Mouse (Mus musculus): ENCODE data around the gene Tbrg1.

Gene Tbrg1

DNA sequence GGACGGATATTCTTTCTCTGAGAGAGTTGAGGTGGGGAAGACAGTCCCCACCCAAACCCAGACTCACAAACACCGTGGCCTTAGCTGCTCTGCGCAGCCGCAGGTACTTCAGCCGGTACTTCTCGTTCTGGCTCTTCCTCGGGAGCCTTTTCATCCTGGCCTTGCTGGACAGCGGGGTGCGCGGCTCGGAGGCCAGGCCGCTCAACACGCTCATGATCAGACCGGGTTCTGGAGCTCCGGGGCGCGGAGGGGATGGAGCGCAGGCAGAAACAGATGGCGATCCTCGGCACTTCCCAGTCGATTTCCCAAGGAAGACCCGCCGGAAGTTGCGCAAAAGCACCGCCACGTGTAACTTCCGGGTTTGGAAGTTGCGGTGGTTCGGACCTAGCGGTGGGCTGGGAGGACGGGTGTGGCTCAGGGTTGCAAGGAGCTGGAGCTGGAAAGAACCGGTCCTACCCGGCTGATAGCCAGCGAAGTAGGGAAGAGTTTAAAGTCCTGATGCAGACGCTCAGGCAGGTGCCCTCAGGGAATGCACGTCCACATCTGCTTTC, at the start of gene Tbrg1:
Gene Tbrg1, minus strand, starts transcription at position 382 of the 551 bp plus-strand sequence.
- DNase-seq (ENCODE audit: low read depth, low spot score): peak; percentile 72

DNA sequence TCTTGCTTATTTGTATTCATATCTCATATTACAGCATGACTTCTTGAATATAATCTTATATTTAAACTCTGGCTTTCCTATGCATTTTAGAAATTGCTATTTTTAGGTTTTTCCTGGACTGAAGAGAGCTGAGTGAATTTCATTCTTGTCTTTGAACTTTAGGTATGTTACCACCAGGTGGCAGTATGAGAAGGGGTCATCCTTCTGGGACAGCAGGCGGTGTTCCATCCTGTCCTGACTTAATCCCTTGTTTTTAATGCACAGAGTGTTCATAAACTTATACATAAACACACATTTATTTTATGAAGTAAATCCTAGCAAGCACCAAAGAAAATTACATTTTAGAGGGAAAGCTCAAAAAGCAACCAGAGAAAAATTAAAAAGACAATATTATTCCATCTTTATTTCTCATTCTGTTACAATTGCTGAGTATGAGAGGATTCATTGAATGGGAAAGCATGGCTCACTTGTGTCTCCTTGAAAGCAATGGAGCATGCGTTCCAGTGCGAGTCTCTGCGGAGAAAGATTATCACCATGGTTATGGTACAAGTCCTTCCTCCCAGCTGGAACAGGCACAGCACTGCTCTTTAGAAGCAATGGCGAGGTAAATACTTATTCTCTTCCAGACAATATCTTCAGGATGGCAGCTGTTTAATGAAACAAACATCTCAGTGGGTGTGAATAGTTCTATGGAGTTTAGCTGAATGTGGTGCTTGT, 33.0 kb upstream of the Tbrg1 start:
- DNase-seq (ENCODE audit: low read depth, low spot score): no peak

DNA sequence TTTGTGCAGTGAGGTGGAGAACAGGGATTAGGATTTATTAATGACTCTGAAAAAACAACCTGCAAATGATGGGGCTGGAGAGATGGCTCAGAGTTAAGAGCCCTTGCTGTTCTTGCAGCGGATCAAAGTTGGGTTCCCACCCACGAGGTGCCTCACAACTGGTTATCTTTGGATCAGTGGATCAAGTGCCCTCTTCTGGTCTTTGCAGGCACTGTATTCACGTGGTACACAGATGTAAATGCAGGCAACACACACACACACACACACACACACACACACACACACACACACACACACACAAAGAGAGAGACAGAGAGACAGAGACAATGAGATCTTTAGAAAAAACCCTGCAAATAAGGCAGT, 30.8 kb upstream of the Tbrg1 start:
- DNase-seq (ENCODE audit: low read depth, low spot score): no peak

DNA sequence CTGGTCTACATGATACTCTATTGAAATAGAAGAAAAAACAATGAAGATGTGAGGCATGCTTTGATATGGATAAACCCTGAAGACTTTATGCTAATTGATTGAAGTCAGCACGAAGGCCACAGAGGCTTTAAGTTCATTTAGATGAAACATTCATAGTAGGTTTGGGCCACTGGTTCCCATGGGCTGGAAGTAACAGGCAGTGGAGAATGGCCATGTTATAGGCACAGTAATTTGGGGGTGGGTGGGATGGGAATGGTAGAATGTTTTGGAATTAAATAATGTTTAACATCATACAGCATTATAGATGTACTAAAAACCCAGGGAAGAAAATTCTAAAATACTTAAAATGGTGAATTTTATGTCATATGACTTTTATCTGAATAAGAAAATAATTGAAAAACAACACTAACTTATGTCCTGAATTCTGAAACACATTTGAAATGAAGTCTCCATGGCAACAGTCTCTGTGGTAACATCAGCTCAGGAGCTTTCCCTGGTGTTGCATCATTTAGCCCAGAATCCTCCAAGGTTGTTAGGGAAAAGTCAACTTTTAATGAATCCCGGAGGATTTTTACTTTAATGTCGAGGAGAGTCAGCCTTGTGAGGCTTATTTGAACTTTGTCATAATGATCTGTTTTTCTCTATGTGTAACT, 30.3 kb upstream of the Tbrg1 start:
- no peak for DNase-seq (ENCODE audit: low read depth, low spot score)

DNA sequence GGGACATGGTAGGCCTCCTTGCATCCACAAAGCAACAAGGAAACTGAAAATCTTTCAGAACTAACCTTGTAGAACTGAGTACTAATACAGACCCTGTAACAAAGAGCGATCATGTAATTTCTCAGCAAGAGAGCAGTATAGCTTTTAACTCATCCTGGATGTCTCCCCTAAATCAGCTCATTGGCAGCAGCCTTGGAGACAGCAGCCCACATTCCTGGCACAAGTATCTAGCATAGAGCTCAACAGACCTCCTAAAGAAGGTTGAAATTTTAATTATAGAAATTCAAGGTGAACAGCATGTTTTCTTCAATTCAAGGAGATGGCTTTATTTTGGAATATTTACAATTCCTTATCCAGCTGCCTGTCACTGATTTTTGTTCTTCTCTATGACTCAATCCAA, 24.0 kb upstream of the Tbrg1 start:
- no peak for DNase-seq (ENCODE audit: low read depth, low spot score)

DNA sequence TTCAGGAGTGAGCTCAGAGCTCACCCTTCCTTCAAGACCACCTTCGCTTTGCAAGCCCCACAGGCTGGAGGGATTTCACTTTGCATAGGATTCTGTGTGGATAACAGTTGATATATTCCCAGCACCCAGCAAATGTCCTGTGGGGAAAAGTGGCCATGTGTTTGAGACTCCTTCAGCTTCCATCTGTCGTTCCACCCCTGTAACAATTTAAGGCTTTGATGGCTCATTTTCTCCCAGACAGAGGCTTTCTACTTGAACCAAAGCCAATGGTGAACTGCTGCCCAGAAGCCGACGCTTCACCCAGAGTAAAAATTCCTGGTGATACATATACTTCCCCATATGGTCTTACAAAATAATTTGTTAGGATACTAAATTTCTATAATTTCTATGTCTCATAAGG, 18.2 kb upstream of the Tbrg1 start:
- DNase-seq (ENCODE audit: low read depth, low spot score): no peak

DNA sequence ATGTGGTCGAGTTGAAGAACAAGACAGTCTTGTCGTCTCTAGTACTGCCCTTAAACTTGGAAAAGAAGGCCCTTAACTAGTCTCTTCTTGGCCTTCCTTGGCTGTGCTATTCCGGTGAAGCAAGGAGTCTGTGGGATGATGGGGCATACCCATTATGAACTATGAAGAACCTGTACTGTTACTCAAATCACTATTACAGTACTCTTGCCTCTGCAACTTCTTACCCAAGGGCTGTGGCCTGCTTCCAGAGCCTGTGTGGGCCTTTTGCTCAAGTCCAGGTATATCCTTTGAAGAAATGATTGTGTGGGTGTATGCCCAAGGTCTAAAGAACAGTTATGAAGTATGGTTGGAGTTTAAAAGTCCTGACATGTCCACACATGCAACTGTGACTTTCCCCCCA, 13.1 kb upstream of the Tbrg1 start:
- no peak for DNase-seq (ENCODE audit: low read depth, low spot score)

DNA sequence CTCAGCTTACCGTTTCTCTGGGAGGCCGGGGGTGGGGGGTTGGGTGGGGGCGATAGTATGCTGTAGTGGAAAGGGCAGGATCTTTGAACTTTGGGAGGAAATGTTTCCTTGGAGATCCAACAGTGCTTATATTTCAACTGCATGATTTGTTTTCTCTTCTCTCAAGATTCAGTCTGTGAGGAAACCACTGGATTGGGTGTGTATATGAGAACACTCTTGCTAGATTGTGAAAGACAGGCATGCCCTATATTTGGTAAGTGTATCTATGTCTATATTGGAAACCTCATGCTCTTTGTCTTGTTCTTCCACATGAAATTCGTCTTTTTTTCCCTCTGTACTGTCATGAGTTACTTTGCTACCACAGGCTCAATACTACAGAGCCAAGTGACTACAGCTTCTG, 12.6 kb upstream of the Tbrg1 start:
- no peak for DNase-seq (ENCODE audit: low read depth, low spot score)

DNA sequence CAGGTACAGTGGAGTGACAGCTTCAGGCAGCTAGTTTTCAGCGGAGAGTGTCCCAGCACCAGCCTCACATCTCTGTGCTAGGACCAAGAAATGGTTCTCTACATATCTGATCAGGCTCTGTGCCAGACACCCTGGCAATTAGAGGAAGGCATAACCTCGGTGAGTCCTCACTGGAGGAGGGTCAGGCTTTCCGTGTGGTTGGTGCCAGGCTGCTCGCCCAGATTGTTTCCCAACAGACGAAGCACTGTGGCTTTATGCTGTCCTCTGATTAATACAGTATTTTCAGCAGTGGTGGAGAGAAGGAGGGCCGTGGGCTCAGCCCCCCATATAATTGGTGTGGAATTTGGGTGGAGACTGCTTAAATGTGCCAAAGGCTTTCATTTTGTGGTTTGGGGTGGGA, 12.0 kb upstream of the Tbrg1 start, which contains the start of gene Panx3:
Gene Panx3, minus strand, starts transcription at position 121 of the 400 bp plus-strand sequence.
- no peak for DNase-seq (ENCODE audit: low read depth, low spot score)

DNA sequence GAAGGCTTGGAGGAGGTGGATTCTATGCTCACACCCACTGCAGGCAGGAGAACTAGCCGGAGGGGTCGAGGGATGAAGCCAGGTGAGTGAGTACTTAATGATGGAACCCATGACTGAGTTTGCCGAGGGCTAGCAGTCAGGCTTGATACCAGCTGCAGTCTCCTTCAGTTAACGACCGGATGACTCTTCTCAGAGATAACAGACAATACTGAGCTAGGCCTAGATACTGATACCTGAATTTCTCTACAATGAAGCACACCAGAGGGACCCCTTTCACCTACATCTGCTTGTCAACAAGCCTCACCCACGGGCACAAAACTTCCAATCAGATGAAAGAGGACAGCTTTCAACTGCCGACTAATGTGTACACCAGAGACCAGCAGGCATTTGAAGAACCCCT, 8.9 kb upstream of the Tbrg1 start:
- no peak for DNase-seq (ENCODE audit: low read depth, low spot score)

DNA sequence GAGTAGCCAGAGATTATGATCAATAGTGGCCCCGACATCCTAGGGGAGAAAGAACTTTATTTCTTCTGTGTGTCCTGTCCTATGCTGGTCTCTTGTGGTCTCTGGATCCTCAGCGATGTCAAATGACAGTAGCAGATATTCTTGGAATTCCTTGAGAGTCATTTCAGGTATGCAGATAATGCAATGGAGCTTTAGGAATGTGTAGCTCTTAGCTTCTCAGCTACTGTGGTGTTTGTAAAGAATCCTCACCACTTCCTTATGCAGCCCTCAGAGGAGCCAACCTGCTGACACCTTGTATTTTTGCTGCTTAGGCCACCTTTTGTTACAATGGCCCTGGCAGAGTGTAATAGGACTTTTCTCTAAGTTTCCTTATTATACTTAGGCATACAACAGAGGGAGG, 7.5 kb upstream of the Tbrg1 start:
- no peak for DNase-seq (ENCODE audit: low read depth, low spot score)

DNA sequence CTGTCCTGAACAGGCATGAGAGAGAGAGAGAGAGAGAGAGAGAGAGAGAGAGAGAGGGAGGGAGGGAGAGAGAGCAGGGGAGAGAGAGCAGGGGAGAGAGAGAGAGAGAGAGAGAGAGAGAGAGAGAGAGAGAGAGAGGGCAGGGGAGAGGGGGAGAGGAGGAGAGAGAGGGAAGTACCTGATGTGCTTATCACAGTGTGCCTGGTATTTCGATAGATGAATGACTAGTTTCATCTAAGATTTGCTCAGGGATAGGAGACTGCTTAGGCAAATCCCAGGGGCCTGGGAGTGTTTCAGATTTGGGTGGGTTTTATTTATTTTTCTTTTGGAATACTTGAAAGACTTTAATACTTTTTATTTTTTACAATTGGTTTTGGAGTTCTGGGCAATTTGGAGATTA, 6.1 kb upstream of the Tbrg1 start:
- DNase-seq (ENCODE audit: low read depth, low spot score): no peak

DNA sequence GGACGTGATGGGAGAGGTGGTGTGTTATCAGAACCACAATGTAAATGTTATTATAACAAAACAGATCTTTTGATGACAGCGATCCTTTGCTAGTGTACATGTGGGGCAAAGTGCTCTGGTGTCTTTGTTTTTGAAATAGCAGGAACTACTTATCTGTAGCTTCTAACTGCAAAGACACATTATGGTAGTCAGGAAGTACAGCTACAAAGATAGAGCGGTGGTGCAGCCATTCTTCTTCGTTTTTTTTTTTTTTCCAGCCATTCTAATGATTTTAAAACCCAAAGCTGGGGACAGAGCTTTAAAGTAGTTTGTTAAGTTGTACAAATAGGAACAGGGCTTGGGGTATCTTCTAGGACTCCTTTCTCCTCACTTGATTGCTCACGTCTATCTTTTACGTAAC, 2.3 kb upstream of the Tbrg1 start:
- no peak for DNase-seq (ENCODE audit: low read depth, low spot score)

DNA sequence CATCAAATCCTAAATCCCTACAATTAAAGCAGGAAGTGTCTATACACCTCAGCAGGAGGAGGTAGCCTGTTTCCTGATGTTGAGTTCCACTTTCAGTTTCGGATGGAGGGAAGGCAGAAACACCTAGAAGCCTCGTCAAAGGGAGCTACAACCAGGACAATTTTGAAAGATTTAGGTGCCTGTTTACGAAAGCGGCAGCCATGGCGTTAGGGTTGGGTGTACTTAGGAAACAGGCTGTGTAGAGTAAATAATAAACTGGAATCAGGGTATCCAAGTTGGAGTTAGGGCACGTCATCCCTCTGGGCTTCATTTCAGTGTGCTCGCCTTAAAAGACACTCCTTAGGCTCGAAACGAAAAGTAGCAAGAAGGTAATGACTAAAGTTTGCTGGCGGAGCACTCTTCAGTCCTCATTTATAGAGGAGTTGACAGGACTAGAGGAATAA, 652 bp downstream of the Tbrg1 start:
- peak; percentile 26 for DNase-seq (ENCODE audit: low read depth, low spot score)

DNA sequence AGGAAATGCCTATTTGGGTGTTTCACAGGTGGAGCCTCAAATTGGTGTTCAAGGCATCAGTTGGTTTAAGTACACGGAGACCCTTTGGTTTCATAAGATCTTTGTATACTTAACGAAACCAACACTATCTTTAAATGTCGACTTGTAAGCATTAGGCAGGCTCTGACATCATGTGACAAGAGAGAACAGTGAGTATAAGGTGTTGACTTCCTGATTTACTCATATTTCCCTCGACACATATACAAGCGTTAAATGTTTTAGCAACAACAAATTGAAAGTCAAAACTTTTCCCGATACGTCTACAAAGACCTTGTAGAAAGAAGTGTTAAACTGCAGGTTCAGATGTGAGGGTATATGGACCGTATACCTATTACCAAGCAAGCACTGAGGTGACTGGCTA, 1.2 kb downstream of the Tbrg1 start:
- DNase-seq (ENCODE audit: low read depth, low spot score): peak; percentile 8

DNA sequence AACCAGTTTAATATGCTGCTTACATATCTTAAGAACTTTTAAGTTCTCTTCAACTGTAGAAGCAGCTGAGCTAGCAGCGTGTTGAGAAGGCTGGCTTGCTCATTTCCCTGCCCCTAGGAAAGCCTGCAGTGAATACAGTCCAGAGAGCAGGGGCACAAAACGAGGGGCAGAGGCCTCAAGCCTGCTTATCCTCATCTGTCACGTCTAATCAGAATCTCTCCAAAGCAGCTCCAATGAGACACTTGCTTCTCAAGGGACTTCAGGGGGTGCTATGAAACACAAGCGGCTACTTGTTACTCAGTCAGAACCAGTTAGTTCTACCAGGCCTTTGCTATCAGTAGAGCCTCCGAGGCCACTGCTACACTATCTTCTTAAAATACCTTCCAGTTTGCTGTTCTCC, 3.3 kb downstream of the Tbrg1 start:
- no peak for DNase-seq (ENCODE audit: low read depth, low spot score)

DNA sequence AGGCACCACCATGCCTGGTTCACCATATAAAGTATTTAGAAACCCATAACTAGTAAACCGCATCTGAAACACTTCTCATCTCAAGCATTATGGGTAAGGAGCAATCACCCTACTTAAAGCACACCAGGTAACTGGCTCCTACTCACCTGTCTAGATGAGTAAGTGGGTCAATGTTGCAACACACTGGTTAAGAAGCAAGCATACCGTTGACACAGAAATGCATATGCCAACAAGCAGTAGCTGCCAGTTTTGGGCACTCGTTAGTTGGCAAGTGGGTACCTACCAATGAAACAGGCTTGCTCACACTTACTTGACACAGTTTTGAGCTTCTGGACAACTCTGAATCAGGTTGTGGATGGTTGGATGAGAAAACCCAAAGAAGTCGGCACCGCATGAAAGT, 6.5 kb downstream of the Tbrg1 start:
- DNase-seq (ENCODE audit: low read depth, low spot score): no peak

DNA sequence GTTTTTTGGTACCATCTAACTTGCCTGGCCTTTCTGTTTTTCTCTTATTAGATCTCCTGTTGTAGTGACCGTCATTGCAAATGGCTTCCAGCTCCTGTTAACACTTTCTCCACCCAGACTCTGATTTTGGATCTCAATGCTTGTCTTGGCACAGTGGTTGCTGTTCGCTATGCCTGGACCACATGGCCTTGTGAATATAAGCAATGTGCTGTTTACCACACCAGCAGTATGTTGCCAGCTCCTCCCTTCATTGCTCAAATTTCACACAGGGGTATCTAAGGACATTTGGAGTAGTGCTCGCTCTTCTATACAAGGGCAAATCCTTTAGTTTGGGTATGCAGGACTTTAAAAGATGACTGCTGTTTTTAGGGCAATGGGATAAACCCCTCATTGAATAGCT, 10.9 kb downstream of the Tbrg1 start:
- DNase-seq (ENCODE audit: low read depth, low spot score): no peak

DNA sequence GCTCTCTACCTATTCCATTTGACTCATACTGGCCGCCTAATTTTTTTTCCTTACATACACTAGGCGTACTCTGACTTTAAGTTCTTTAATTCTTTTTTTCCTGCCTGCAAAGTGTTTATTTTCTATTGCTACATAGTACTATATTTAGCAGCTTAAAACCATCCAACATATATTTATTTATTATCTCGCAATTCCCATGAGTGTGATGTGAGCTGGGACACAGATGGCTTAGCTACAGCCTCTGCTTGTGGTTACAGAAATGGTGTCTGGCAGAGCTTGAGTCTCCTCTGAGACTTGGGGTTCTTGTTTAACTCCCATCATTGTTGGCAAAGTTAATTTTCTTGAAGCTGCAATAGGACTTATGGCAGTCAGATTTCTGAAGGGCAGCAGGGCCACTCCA, 18.4 kb downstream of the Tbrg1 start:
- DNase-seq (ENCODE audit: low read depth, low spot score): no peak

DNA sequence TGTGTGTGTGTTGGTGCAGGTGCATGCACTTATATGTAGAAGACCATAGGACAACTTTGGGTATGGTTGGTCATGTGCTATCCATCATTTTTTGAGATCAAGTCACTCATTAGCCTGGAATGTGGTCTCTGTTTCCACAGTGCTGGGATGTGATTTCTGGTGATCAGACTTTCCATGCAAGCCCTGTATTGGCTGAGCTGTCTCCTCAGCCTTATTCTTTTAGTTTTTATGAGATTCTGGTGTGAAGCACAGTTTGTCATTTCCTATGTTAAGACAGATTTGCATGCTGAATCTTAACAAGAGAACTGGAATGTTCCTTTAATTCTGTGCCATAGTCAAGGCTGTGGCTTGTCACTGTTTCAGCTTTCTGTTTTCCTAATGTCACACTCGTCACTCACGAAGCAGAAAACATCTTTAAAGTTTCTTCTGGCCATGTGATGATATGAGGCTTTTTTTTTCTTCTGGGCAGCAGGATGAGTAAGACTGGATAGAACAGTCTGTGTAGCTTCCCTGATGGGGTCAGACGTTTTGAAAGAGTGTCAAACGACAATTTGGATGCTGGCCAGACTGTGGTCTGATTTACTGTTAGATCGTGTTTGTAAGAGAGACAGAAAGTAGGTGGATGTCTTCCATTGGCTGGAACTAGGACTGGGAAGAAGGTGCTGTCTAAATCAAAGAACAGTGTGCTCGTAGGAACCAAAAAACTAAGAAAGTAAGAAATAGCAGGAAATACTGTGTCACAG, 20.1 kb downstream of the Tbrg1 start:
- no peak for DNase-seq (ENCODE audit: low read depth, low spot score)

DNA sequence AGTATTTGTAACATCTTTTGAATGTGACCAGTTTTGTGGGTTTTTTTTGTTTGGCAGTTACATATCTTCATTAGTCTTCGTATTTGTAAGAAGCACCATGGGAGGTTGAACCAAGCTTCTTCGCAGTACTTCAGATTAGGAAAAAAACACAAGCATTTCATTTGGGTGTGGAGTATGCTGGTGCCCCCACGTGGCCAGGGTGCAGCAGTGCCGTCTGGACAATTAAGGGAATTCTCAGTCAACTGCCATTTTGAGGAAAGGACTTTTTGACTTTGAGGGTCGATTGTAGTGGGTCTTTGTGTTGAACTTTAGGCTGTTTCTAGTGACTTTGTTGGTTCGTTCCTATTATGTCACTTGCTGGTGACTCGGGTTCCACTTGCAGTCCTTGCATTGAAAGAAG, 20.8 kb downstream of the Tbrg1 start:
- DNase-seq (ENCODE audit: low read depth, low spot score): no peak

DNA sequence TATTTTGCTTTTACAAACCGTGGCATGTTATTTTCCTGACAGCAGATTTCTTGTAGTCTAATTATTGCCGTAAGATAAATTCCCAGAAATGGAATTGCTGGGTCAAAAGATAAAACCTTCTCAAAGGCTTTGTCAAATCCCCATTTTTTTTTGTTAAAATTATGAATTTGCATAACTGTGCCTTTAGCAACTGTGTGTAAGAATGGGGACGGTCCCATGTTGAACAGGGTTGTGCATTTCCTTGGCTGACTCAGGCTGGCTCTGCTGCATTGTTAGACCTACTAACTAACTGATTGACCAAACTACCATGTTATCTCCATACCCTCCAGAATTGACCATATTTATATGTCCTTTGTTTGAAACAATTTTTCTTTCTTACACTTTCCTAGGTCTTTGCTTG, 22.8 kb downstream of the Tbrg1 start:
- no peak for DNase-seq (ENCODE audit: low read depth, low spot score)

DNA sequence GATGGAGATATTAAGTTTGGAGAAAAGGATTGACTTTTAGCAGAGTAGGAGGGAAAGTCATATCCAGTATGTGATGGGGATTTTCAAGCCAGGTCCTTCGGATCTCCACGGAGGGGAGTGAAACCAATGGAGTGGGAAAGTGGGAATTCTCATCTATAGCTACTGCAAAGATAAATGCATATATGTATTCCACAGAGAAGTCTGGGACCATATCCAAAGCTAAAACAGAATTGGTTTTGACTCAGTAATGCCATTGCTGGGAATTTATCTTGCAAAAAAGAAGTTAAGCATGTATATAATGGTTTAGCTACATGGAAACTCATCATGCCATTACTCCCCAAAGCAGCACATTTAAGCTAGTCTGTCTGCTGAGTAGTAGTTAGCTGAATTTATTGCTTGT, 24.8 kb downstream of the Tbrg1 start:
- DNase-seq (ENCODE audit: low read depth, low spot score): no peak

Data from c-Kit-negative CD71-positive TER-119-positive erythroid progenitor cells, embryonic 14.5 days (primary cell).